Mouse (Mus musculus) mature B cell (primary cell): ENCODE measurements around the gene Clec4a4.
"Not testable (repeated sequence)": the region's sequence is repeated elsewhere in the genome, so short reads cannot be mapped to it uniquely, and the experiment has no call there.

Experiments
- in situ Hi-C: fragments of 300-500 bp; cut with MboI; formaldehyde crosslinking; loops from 2 replicates; pipeline ENCODE4 v1.14.3; 2019

Gene Clec4a4

GRCm38 (mm10) chr6:122989876-122990437 is at the start of gene Clec4a4:
Clec4a4 (plus strand) TSS chr6:122990367.
- in situ Hi-C loops, result no loop called here

GRCm38 (mm10) chr6:122946760-122947159 is 43.4 kb upstream of the Clec4a4 start:
- in situ Hi-C loops, result no loop called here

- in situ Hi-C loops, result no loop called here
Measured at GRCm38 (mm10) chr6:122952401-122952800, 37.8 kb upstream of the Clec4a4 start, which contains the start of gene Clec4a3. Clec4a3 (plus strand) TSS chr6:122952515.

- in situ Hi-C loops, result no loop called here
Measured at GRCm38 (mm10) chr6:122964562-122964961, 25.6 kb upstream of the Clec4a4 start.

- in situ Hi-C loops, result no loop called here
Measured at GRCm38 (mm10) chr6:122969048-122969447, 21.1 kb upstream of the Clec4a4 start.

- in situ Hi-C loops, result not testable (repeated sequence)
Measured at GRCm38 (mm10) chr6:123004696-123005095, 14.5 kb downstream of the Clec4a4 start.

GRCm38 (mm10) chr6:123005591-123005990 is 15.4 kb downstream of the Clec4a4 start:
- in situ Hi-C loops, result no loop called here

- in situ Hi-C loops, result no loop called here
Measured at GRCm38 (mm10) chr6:123049742-123050372, 59.7 kb downstream of the Clec4a4 start, which contains the start of gene Clec4b1. Clec4b1 (plus strand) TSS chr6:123049962.
